ENCODE assay signal across 13 mouse cellular contexts in the genomic region with DNA sequence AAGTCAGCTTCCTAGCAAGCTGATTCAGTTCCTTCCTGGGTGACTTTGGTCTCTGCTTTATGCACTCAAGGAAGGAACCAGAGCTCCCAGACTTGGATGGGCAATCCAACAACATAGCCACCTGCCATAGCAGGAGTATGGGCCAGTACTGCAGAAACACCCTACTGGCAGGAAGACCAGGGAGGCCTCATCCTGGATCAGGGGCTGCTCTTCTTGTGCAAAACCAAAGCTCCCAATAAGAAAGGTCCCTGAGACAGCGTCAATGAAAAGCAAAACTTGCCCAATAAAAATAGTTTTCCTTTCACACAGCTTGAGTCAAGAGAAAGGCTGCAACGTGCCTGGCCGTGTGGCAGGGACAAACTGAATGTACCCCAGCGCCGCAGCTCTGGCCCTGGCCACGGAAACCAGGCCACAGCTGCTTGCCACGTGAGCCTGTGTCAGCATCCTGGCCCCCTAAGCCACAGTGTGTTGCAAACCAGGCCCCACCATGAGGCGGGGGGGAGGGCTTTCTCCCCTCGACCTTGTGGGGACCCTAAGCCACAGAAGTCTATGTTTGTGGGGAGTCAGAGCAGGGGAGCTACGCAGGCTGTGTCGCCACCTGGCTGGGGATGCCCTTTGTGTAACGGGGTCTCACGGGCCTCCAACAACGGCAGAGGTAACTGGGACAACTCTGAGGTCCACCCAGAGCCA. TPM values are rescaled to one million over a fixed set of nuclear protein-coding genes. Genes with fewer than 3 reads are reported as not detected.
DNase-seq lines count a peak whose midpoint lies in the region; ATAC-seq and TF ChIP-seq lines count a peak whose summit lies in the region.
"Had no signal": no experiment of that assay in that cellular context is flagged by ENCODE, and none has a peak within 500 bp of the region (broad histone marks: within the 10 kb centered on the region; RNA-seq: fewer than 3 reads in every experiment).

No protein-coding gene starts in this region.

- no peaks in the 10 kb centered on the region for H3K4me1 ChIP-seq in G1E (ENCODE audit: insufficient read depth, low read depth, low read length)
- peaks cover 97% of the 10 kb centered on the region for H3K4me1 ChIP-seq in forebrain, embryonic 13.5 days
- peaks cover 66% of the 10 kb centered on the region for H3K4me1 ChIP-seq in kidney, embryonic 15.5 days

- peak overlapping the region; percentile 65 for H3K27ac ChIP-seq in forebrain, embryonic 13.5 days
- no peak overlapping the region for H3K27ac ChIP-seq in kidney, embryonic 15.5 days
- H3K27ac ChIP-seq: macrophage; stomach, embryonic 15.5 days had no signal

- ATAC-seq in CD4-positive, CD25-positive, alpha-beta regulatory T cell, adult 4 months = peak; percentile 4
- ATAC-seq in G1E (ENCODE audit: extremely low read depth, insufficient number of reproducible peaks, low FRiP score, poor library complexity, severe bottlenecking) = no peak
- no peak for ATAC-seq in forebrain, embryonic 13.5 days
- ATAC-seq in kidney, embryonic 15.5 days (replicated peaks; ENCODE audit: low FRiP score) = no peak

- H3K27me3 ChIP-seq in G1E (ENCODE audit: insufficient read depth, low read length) = no peaks in the 10 kb centered on the region
- H3K27me3 ChIP-seq in forebrain, embryonic 13.5 days = no peaks in the 10 kb centered on the region
- no peaks in the 10 kb centered on the region for H3K27me3 ChIP-seq in kidney, embryonic 15.5 days
- H3K27me3 ChIP-seq: stomach, embryonic 15.5 days had no signal

- no peak overlapping the region for H3K4me2 ChIP-seq in forebrain, embryonic 13.5 days
- H3K4me2 ChIP-seq in kidney, embryonic 15.5 days = no peak overlapping the region
- H3K4me2 ChIP-seq: stomach, embryonic 15.5 days had no signal

- H3K9ac ChIP-seq in forebrain, embryonic 13.5 days = peak overlapping the region; percentile 1; the same call in 1 of the 2 replicates
- H3K9ac ChIP-seq in kidney, embryonic 15.5 days = no peak overlapping the region
- H3K9ac ChIP-seq: stomach, embryonic 15.5 days had no signal

- H3K9me3 ChIP-seq in G1E (replicated peaks) = peaks cover 91% of the 10 kb centered on the region
- no peaks in the 10 kb centered on the region for H3K9me3 ChIP-seq in forebrain, embryonic 13.5 days (replicated peaks)
- H3K9me3 ChIP-seq in kidney, embryonic 15.5 days (replicated peaks) = no peaks in the 10 kb centered on the region
- H3K9me3 ChIP-seq: stomach, embryonic 15.5 days had no signal

- DNase-seq in G1E (ENCODE audit: low spot score) = no peak
- peak; percentile 64 for DNase-seq in naive thymus-derived CD4-positive, alpha-beta T cell, adult 2 months (ENCODE audit: low read depth)
- DNase-seq in cerebellum, adult 9-10 months = no peak
- no peak for DNase-seq in spleen, adult 12 weeks (ENCODE audit: low spot score)
- DNase-seq: heart, adult 11 months; heart, postnatal 14 days; kidney, adult 11 months; right cerebral cortex, postnatal 14 days had no signal

- H3K4me3 ChIP-seq in G1E (ENCODE audit: low read depth, low read length) = peak overlapping the region; percentile 7; the same call in 1 of the 2 replicates
- H3K4me3 ChIP-seq in forebrain, embryonic 13.5 days = no peak overlapping the region
- H3K4me3 ChIP-seq in kidney, embryonic 15.5 days (replicated peaks) = no peak overlapping the region
- H3K4me3 ChIP-seq: stomach, embryonic 15.5 days had no signal

- no peak for TF ChIP-seq CTCF in G1E (IDR thresholded peaks at IDR 0.05; ENCODE audit: low read depth, low read length)

- WGBS in forebrain, embryonic 13.5 days = 79% methylated on average over 14 of the region's 14 CpGs
- WGBS in kidney, embryonic 15.5 days = 84% methylated on average over 14 of the region's 14 CpGs

- no peaks in the 10 kb centered on the region for H3K36me3 ChIP-seq in G1E (replicated peaks)
- H3K36me3 ChIP-seq in forebrain, embryonic 13.5 days (ENCODE audit: poor library complexity, severe bottlenecking) = peaks cover 3% of the 10 kb centered on the region; the same call in 1 of the 2 replicates
- H3K36me3 ChIP-seq in kidney, embryonic 15.5 days = no peaks in the 10 kb centered on the region
- H3K36me3 ChIP-seq: stomach, embryonic 15.5 days had no signal

RNA-seq across cellular contexts. Expression of gene Bcl11b, which starts 38.9 kb away (rescaled TPM):
- 10 to 100 TPM; 40.0 to 41.6 TPM for polyA plus RNA-seq in CD4-positive, CD25-positive, alpha-beta regulatory T cell, adult 4 months (2017; shearing (Covaris generic))
- total RNA-seq in G1E (2014; fragmentation: Nextera tagmentation) (not detected in 2 replicates), G1E (2017) (under 0.01 and 0.05 TPM in 2 replicates)
- polyA plus RNA-seq in G1E (2012) = not detected in 2 replicates
- polyA plus RNA-seq in forebrain, embryonic 13.5 days (2015; fragmentation: Nextera tagmentation; extraction: Ambion mirVana) = 53.5 and 61.1 TPM in 2 replicates
- polyA plus RNA-seq in kidney, embryonic 15.5 days (2015; fragmentation: Nextera tagmentation; extraction: Ambion mirVana) = 3.1 and 3.8 TPM in 2 replicates
- polyA plus RNA-seq: macrophage had no signal
